Mouse (Mus musculus) testis, adult 2 months (tissue): ENCODE results near the gene Fads6. TPM values are rescaled to one million over a fixed set of nuclear protein-coding genes. Genes with fewer than 3 reads are reported as not detected.

ENCODE experiments used
- H3K27ac ChIP-seq: fragments of 200-500 bp; 2 replicates; pipeline ENCODE4 v1.5.1; 2012; ENCODE audit warnings: low read depth, low read length; ENCODE audit not compliant: control insufficient read depth, insufficient read depth
- H3K27me3 ChIP-seq: fragments of 200-500 bp; 2 replicates; pipeline ENCODE4 v1.6.1; 2012; ENCODE audit warnings: mild to moderate bottlenecking, low read length, moderate library complexity; ENCODE audit not compliant: control insufficient read depth, insufficient read depth
- H3K36me3 ChIP-seq: fragments of 200-500 bp; 2 replicates; pipeline ENCODE4 v1.6.1; 2012; ENCODE audit warnings: mild to moderate bottlenecking, low read length; ENCODE audit not compliant: control insufficient read depth, insufficient read depth
- H3K4me1 ChIP-seq: fragments of 200-500 bp; 2 replicates; pipeline ENCODE4 v1.6.1; 2012; ENCODE audit warnings: low read length; ENCODE audit not compliant: control insufficient read depth, insufficient read depth
- H3K4me3 ChIP-seq: fragments of 200-500 bp; 2 replicates; pipeline ENCODE4 v1.5.1; 2012; ENCODE audit warnings: low read depth, mild to moderate bottlenecking, low read length, moderate library complexity, mixed read lengths; ENCODE audit not compliant: control insufficient read depth
- CTCF ChIP-seq: fragments of 200-500 bp; IDR thresholded peaks from 2 replicates; pipeline ENCODE4 v1.5.1; 2012; ENCODE audit warnings: low read depth, mild to moderate bottlenecking, inconsistent platforms, low read length, moderate library complexity; ENCODE audit not compliant: control insufficient read depth, insufficient read depth, insufficient replicate concordance
- POLR2A ChIP-seq: fragments of 200-500 bp; IDR thresholded peaks from 2 replicates; pipeline ENCODE4 v1.6.1; 2012; ENCODE audit warnings: low read depth, mild to moderate bottlenecking, inconsistent platforms, low read length, moderate library complexity; ENCODE audit not compliant: control insufficient read depth
- polyA plus RNA-seq: library from polyadenylated mRNA; depleted of rRNA; stranded (reverse); fragments of >200 nt; gene quantifications from 2 replicates; pipeline ENCODE4 v1.2.3, GENCODE M21; 2012

Gene Fads6
- polyA plus RNA-seq, 1 experiment, result 6.4 TPM

DNA sequence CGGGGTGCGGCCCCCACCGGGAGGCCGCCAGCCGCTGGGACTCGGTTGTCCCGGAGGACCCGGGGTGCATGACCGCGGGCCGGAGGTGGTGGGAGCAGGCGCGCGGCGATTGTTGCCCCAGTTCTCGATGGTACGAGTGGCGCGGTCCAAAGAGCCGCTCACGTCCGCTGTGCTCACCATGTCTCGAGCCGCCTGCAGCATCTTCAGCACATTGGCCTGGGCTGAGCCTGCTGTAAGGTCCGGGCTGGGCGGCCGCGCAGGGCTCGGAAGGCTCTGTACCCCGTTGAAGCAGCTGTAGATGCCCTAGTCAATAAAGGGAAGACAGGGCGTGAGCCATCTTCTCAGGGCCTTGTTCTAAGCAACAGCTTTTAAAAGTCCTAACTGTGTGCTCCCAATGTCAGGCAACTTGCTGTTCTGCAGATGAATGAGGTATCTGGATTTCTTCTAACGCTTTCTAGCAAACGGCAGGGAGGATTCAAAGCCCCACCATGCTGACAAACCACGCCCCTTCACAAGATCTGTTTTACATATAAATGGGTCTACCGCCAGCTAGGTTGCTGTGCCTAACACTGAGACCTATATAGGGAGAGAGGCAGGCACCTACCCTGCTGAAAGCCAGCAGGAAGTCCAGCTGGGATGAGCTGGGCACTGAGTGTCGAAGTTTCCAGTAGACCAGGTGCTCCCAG lies 46.9 kb downstream of the Fads6 start:
- Histone ChIP-seq H3K4me1 (peaks cover 14% of the 10 kb centered on the region), H3K27ac (peak overlapping the region; percentile 64)

DNA sequence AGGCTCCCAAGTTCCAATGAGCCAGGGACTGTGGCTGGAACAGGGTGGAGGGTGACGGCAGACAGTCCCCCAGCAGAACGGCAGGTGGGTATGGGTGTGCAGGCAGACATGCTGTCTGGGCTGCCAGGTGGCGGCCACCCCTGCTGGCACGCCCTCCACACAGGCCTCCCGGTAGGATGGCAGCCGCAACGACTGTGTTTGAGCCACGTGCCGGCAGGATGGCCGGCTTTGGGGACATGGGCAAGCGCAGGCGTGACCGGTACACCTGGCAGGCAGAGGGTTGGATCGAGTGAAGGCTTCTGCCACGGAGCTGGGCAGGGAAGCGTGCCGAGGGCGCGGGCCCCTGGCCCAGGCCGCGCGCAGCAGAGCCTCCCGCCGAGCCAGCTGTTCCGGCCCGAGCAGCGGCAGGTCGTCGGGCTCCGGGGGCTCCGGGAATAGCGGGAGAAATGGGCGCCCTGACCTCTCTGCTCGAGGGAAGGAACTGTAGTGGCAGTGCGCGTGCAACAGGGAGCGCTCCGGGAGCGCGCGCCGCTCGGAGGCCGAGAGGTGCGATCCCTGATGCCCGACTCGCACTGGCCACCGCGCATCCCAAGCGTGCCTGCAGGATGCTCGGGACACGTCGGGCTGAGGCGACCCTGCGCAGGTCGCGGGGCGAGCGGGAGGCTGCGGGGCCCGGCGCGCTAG lies 47.6 kb downstream of the Fads6 start:
- Histone ChIP-seq H3K4me1 (peaks cover 14% of the 10 kb centered on the region), H3K4me3 (peak overlapping the region; percentile 5), H3K36me3 (no peaks in the 10 kb centered on the region), H3K27me3 (no peaks in the 10 kb centered on the region), H3K27ac (no peak overlapping the region)
- TF ChIP-seq POLR2A (no peak), CTCF (no peak)

More for the DNA sequence above, 46.9 kb downstream of the Fads6 start:
- Histone ChIP-seq H3K36me3 (no peaks in the 10 kb centered on the region), H3K4me3 (peak overlapping the region; percentile 5), H3K27me3 (no peaks in the 10 kb centered on the region)
- no peak for TF ChIP-seq POLR2A
- no peak for TF ChIP-seq CTCF

- no peak overlapping the region for H3K27ac ChIP-seq
- no peak overlapping the region for H3K4me3 ChIP-seq
- H3K27me3 ChIP-seq, result no peaks in the 10 kb centered on the region
- no peaks in the 10 kb centered on the region for H3K36me3 ChIP-seq
- H3K4me1 ChIP-seq, result peaks cover 14% of the 10 kb centered on the region
- TF ChIP-seq CTCF, result no peak
- no peak for TF ChIP-seq POLR2A
Observed at GRCm38 (mm10) chr11:115247945-115248344, 49.5 kb downstream of the Fads6 start.

- Histone ChIP-seq H3K36me3 (no peaks in the 10 kb centered on the region), H3K27me3 (no peaks in the 10 kb centered on the region), H3K4me3 (no peak overlapping the region), H3K4me1 (peaks cover 14% of the 10 kb centered on the region), H3K27ac (no peak overlapping the region)
- no peak for TF ChIP-seq POLR2A
- TF ChIP-seq CTCF, result no peak
Observed at GRCm38 (mm10) chr11:115247240-115247639, 50.2 kb downstream of the Fads6 start.

DNA sequence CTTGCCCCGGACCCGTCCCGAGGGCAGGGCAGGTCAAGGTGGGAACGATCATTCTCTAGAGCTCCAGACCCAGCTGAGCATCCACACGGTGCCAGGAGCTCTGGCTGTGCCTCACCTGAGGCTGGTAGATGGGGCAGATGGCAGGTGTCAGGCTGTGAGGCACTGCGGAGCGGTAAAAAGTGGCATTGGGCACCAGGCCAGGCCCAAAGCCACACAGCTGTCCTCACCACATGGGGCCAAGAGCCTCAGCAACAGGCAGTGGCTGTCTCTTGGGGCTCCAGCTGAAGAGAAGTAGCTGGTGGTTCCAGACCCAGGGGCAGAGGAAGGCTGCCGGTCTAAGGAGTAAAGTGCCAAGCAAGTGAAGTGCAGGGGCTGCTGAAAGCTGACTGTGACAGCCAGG lies 51.1 kb downstream of the Fads6 start:
- no peak for TF ChIP-seq POLR2A
- no peak for TF ChIP-seq CTCF
- Histone ChIP-seq H3K36me3 (no peaks in the 10 kb centered on the region), H3K4me3 (no peak overlapping the region), H3K4me1 (peaks cover 14% of the 10 kb centered on the region), H3K27me3 (no peaks in the 10 kb centered on the region), H3K27ac (no peak overlapping the region)

GRCm38 (mm10) chr11:115244840-115245239 lies 52.6 kb downstream of the Fads6 start:
- H3K27me3 ChIP-seq, result no peaks in the 10 kb centered on the region
- H3K4me1 ChIP-seq, result peaks cover 4% of the 10 kb centered on the region
- H3K4me3 ChIP-seq, result no peak overlapping the region
- TF ChIP-seq POLR2A, result no peak
- TF ChIP-seq CTCF, result no peak
- H3K36me3 ChIP-seq, result no peaks in the 10 kb centered on the region
- no peak overlapping the region for H3K27ac ChIP-seq

DNA sequence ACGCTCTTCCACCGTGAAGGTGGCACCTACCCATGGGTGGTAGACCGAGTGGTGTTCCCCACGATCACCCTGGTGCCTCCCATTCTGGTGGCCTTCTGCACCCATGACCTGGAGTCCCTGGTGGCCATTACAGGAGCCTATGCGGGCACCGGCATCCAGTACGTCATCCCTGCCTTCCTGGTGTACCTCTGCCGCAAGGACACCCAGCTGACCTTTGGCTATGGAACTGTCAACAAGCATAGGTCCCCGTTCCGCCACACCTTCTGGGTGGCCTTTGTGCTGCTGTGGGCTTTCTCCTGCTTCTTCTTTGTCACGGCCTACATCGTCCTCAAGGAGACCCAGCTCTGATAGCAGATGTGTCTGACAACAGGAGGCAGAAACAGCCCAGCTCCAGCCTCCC lies 53.7 kb downstream of the Fads6 start:
- Histone ChIP-seq H3K27me3 (no peaks in the 10 kb centered on the region), H3K36me3 (no peaks in the 10 kb centered on the region), H3K4me1 (no peaks in the 10 kb centered on the region), H3K27ac (no peak overlapping the region), H3K4me3 (no peak overlapping the region)
- TF ChIP-seq POLR2A (no peak), CTCF (no peak)

- no peaks in the 10 kb centered on the region for H3K36me3 ChIP-seq
- H3K27me3 ChIP-seq, result no peaks in the 10 kb centered on the region
- H3K4me1 ChIP-seq, result no peaks in the 10 kb centered on the region
- H3K27ac ChIP-seq, result no peak overlapping the region
- no peak overlapping the region for H3K4me3 ChIP-seq
- TF ChIP-seq POLR2A, result no peak
- TF ChIP-seq CTCF, result no peak
Observed at GRCm38 (mm10) chr11:115242746-115243145, 54.7 kb downstream of the Fads6 start.
